Mouse (Mus musculus): ENCODE data around the gene Syngap1. TPM values are rescaled to one million over a fixed set of nuclear protein-coding genes. Genes with fewer than 3 reads are reported as not detected.

The Syngap1 gene
- polyA plus RNA-seq, 1 experiment from 2014 or later: 1.5 TPM

DNA sequence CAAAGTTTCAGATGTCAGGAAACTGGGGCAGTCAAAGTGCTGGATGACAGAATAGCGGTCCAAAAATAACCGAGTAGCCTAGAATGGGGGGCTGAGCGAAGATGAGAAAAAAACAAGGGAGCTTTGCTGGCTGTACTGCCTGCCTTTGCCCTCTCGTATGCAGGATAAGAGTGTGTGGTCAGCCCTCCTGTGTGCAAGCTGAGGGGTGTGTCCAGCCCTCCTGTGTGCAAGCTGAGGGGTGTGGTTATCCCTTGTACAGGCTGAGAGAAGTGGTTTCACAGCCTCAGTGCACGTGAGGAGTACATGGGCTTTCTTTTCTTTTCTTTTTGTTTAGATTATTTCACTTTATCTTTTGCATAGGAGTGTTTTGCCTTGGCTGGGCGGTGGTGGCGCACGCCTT is 54.5 kb downstream of the Syngap1 start:
- Histone ChIP-seq H3K27ac (replicated peaks in 1 of 2; ENCODE audit: control insufficient read depth in 1 of 2, insufficient read depth in 1 of 2, low read depth in 2 of 2, low read length in 2 of 2) (peak overlapping the region; percentile 5 to 64; a peak in 2 of 4 replicates), H3K36me3 (ENCODE audit: control insufficient read depth, insufficient read depth, low read length) (no peaks in the 10 kb centered on the region), H3K4me1 (ENCODE audit: control insufficient read depth in 2 of 2, insufficient read depth in 2 of 2, low read length in 2 of 2) (peaks cover 18 to 23% of the 10 kb centered on the region in 2 experiments), H3K4me3 (ENCODE audit: control insufficient read depth in 1 of 2, insufficient read depth in 1 of 2, low read depth in 1 of 2, low read length in 2 of 2) (no peak overlapping the region), H3K9me3 (ENCODE audit: control insufficient read depth, low read length) (no peaks in the 10 kb centered on the region), H3K27me3 (ENCODE audit: control insufficient read depth, insufficient read depth, low read length) (no peaks in the 10 kb centered on the region), H3K4me2 (ENCODE audit: low read length) (0 out of 2 replicates have a peak overlapping the region, but pooled peaks have one; percentile 6), H3K9ac (ENCODE audit: low read length) (no peak overlapping the region)
- ATAC-seq (ENCODE audit: insufficient number of reproducible peaks, insufficient read depth, low FRiP score, low read depth): no peak
- 50% methylated on average over 8 of the region's 8 CpGs for WGBS

DNA sequence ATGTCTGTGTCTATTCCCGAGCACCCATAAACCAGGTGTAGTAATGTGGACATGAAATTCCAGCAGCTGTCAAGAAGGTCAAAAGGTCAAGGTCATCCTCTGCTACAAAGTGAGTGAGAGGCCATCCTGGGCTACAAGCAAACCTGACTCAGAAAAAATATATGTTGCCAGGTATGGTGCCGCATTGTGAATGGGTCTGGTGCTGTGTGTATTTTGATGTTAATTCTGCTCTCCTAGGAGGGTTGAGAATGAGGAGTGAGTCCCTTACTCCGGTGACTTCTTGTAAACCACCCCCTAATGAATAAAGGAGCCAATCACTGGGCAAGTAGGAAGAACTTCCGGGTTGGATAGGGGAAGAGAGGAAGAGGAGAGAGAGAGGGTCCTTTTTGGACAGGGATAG is 56.6 kb downstream of the Syngap1 start:
- no peaks in the 10 kb centered on the region for H3K9me3 ChIP-seq (ENCODE audit: control insufficient read depth, low read length)
- 70% methylated on average over 4 of the region's 4 CpGs for WGBS
- peaks cover 18 to 24% of the 10 kb centered on the region in 2 experiments for H3K4me1 ChIP-seq (ENCODE audit: control insufficient read depth in 2 of 2, insufficient read depth in 2 of 2, low read length in 2 of 2)
- ATAC-seq (ENCODE audit: insufficient number of reproducible peaks, insufficient read depth, low FRiP score, low read depth): no peak
- no peak overlapping the region for H3K9ac ChIP-seq (ENCODE audit: low read length)
- no peak overlapping the region for H3K4me3 ChIP-seq (ENCODE audit: control insufficient read depth in 1 of 2, insufficient read depth in 1 of 2, low read depth in 1 of 2, low read length in 2 of 2)
- H3K4me2 ChIP-seq (ENCODE audit: low read length): no peak overlapping the region
- H3K27ac ChIP-seq (replicated peaks in 1 of 2; ENCODE audit: control insufficient read depth in 1 of 2, insufficient read depth in 1 of 2, low read depth in 2 of 2, low read length in 2 of 2): no peak overlapping the region
- H3K27me3 ChIP-seq (ENCODE audit: control insufficient read depth, insufficient read depth, low read length): no peaks in the 10 kb centered on the region
- H3K36me3 ChIP-seq (ENCODE audit: control insufficient read depth, insufficient read depth, low read length): no peaks in the 10 kb centered on the region

DNA sequence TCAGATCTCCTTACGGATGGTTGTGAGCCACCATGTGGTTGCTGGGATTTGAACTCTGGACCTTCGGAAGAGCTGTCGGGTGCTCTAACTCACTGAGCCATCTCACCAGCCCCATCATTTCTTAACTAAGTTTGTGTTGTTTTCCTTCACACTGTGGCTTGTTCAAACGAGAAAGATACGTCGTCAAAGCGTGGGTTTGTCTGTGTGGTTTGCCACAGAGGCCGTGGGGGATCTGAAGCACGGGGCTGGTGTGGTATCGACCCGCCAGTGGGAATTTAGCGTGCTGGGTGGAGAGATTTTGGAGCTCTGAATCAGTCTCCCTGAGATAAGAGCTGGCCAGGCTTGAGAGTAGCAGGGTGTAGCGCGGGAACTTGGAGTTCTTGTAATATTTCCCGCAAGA is 57.2 kb downstream of the Syngap1 start:
- H3K4me2 ChIP-seq (ENCODE audit: low read length): no peak overlapping the region
- peaks cover 18 to 24% of the 10 kb centered on the region in 2 experiments for H3K4me1 ChIP-seq (ENCODE audit: control insufficient read depth in 2 of 2, insufficient read depth in 2 of 2, low read length in 2 of 2)
- WGBS: 59% methylated on average over 15 of the region's 15 CpGs
- no peaks in the 10 kb centered on the region for H3K9me3 ChIP-seq (ENCODE audit: control insufficient read depth, low read length)
- no peak overlapping the region for H3K27ac ChIP-seq (replicated peaks in 1 of 2; ENCODE audit: control insufficient read depth in 1 of 2, insufficient read depth in 1 of 2, low read depth in 2 of 2, low read length in 2 of 2)
- no peak for ATAC-seq (ENCODE audit: insufficient number of reproducible peaks, insufficient read depth, low FRiP score, low read depth)
- no peak overlapping the region for H3K9ac ChIP-seq (ENCODE audit: low read length)
- H3K36me3 ChIP-seq (ENCODE audit: control insufficient read depth, insufficient read depth, low read length): no peaks in the 10 kb centered on the region
- H3K4me3 ChIP-seq (ENCODE audit: control insufficient read depth in 1 of 2, insufficient read depth in 1 of 2, low read depth in 1 of 2, low read length in 2 of 2): no peak overlapping the region
- no peaks in the 10 kb centered on the region for H3K27me3 ChIP-seq (ENCODE audit: control insufficient read depth, insufficient read depth, low read length)

DNA sequence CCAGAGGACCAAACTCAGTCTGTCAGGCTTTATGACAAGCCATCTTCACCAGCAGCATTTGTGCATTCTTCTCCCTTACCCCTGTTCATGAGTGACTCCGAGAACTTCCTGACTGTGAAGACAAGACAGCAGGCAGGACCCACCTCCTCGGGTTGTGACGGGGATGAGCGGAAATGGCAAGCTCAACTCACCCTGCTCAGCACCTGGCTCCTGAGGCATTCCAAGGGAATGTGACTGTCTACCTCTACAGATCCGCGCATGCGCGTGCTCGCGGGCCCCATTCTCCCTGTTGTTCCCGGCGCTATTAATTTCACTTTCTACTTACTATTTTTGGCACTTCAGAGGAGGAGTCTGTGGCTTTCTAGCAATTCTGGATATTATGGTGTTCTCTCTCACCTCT is 58.9 kb downstream of the Syngap1 start:
- Histone ChIP-seq H3K27me3 (ENCODE audit: control insufficient read depth, insufficient read depth, low read length) (peaks cover 3% of the 10 kb centered on the region; the same call in 1 of the 2 replicates), H3K4me2 (ENCODE audit: low read length) (peak overlapping the region; percentile 38), H3K36me3 (ENCODE audit: control insufficient read depth, insufficient read depth, low read length) (no peaks in the 10 kb centered on the region), H3K9ac (ENCODE audit: low read length) (no peak overlapping the region), H3K27ac (replicated peaks in 1 of 2; ENCODE audit: control insufficient read depth in 1 of 2, insufficient read depth in 1 of 2, low read depth in 2 of 2, low read length in 2 of 2) (no peak overlapping the region), H3K9me3 (ENCODE audit: control insufficient read depth, low read length) (0 out of 2 replicates have a peak, but pooled peaks cover 3% of the 10 kb centered on the region), H3K4me1 (ENCODE audit: control insufficient read depth in 2 of 2, insufficient read depth in 2 of 2, low read length in 2 of 2) (peaks cover 14 to 16% of the 10 kb centered on the region in 2 experiments), H3K4me3 (ENCODE audit: control insufficient read depth in 1 of 2, insufficient read depth in 1 of 2, low read depth in 1 of 2, low read length in 2 of 2) (no peak overlapping the region)
- ATAC-seq (ENCODE audit: insufficient number of reproducible peaks, insufficient read depth, low FRiP score, low read depth): no peak
- WGBS: 54% methylated on average over 12 of the region's 12 CpGs

DNA sequence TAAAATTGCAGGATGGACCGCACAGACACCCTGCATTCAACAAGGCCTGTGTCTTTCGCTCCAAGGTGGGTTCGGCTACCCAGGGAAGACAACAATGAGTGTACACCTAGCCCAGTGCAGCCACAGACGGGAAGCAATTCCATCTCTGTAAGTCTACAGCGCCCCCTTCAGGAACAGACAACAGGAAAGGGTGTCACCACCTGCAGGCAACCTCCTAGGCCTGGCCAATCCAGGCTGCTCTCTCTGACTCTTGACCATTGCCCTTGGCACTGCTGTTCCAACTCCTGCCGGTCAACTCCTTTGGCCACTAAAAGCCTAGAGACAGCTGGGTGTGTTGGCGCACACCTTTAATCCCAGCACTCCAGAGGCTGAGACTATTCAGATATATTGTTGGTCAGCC is 60.1 kb downstream of the Syngap1 start:
- Histone ChIP-seq H3K4me1 (ENCODE audit: control insufficient read depth in 2 of 2, insufficient read depth in 2 of 2, low read length in 2 of 2) (peaks cover 4 to 7% of the 10 kb centered on the region in 2 experiments; a peak in 3 of 4 replicates), H3K9ac (ENCODE audit: low read length) (no peak overlapping the region), H3K27ac (replicated peaks in 1 of 2; ENCODE audit: control insufficient read depth in 1 of 2, insufficient read depth in 1 of 2, low read depth in 2 of 2, low read length in 2 of 2) (no peak overlapping the region), H3K9me3 (ENCODE audit: control insufficient read depth, low read length) (0 out of 2 replicates have a peak, but pooled peaks cover 3% of the 10 kb centered on the region), H3K27me3 (ENCODE audit: control insufficient read depth, insufficient read depth, low read length) (peaks cover 3% of the 10 kb centered on the region; the same call in 1 of the 2 replicates), H3K36me3 (ENCODE audit: control insufficient read depth, insufficient read depth, low read length) (no peaks in the 10 kb centered on the region), H3K4me3 (ENCODE audit: control insufficient read depth in 1 of 2, insufficient read depth in 1 of 2, low read depth in 1 of 2, low read length in 2 of 2) (no peak overlapping the region), H3K4me2 (ENCODE audit: low read length) (no peak overlapping the region)
- 75% methylated on average over 7 of the region's 7 CpGs for WGBS
- ATAC-seq (ENCODE audit: insufficient number of reproducible peaks, insufficient read depth, low FRiP score, low read depth): no peak

DNA sequence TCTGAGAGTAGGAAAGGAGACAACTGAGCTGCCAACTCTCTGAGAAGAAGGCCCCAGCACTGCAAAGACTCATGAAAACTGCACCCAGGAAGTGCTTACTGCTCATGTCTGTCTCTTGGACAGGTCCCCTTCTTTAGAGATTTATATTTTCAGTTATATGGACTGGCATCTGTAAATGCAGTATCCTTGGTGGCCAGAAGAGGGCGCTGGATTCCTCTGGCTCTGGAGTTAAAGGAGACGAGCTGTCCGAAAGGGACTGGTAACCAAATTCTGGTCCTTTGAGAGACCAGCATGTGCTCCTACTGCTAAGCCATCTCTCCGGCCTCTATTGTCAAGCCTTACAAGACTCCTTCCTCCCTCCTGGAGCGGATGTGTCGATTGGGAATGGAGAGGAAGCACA is 60.8 kb downstream of the Syngap1 start:
- H3K9ac ChIP-seq (ENCODE audit: low read length): no peak overlapping the region
- no peak overlapping the region for H3K27ac ChIP-seq (replicated peaks in 1 of 2; ENCODE audit: control insufficient read depth in 1 of 2, insufficient read depth in 1 of 2, low read depth in 2 of 2, low read length in 2 of 2)
- H3K4me3 ChIP-seq (ENCODE audit: control insufficient read depth in 1 of 2, insufficient read depth in 1 of 2, low read depth in 1 of 2, low read length in 2 of 2): no peak overlapping the region
- H3K9me3 ChIP-seq (ENCODE audit: control insufficient read depth, low read length): 0 out of 2 replicates have a peak, but pooled peaks cover 3% of the 10 kb centered on the region
- no peak for ATAC-seq (ENCODE audit: insufficient number of reproducible peaks, insufficient read depth, low FRiP score, low read depth)
- 51% methylated on average over 6 of the region's 6 CpGs for WGBS
- peaks cover 3% of the 10 kb centered on the region; the same call in 1 of the 2 replicates for H3K27me3 ChIP-seq (ENCODE audit: control insufficient read depth, insufficient read depth, low read length)
- peaks cover 4 to 7% of the 10 kb centered on the region in 2 experiments; a peak in 3 of 4 replicates for H3K4me1 ChIP-seq (ENCODE audit: control insufficient read depth in 2 of 2, insufficient read depth in 2 of 2, low read length in 2 of 2)
- H3K36me3 ChIP-seq (ENCODE audit: control insufficient read depth, insufficient read depth, low read length): no peaks in the 10 kb centered on the region
- no peak overlapping the region for H3K4me2 ChIP-seq (ENCODE audit: low read length)

DNA sequence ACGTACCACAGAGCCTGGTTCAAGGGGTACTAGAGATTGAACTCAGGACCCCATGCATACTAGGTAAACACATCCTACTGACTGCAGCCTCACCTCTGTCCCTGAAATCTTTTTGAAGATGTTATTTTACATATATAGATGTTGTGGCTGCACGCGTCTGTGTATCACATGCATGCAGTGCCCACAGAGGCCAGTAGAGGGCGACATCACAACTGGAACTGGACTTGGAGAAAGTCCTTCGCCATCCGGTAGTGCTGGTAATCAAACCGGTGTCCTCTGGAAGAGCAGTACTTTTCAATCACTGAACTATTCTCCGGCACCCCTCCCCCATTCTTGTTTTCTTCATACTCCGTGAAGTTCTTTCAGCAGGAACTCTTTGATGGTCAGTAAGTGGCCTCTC is 63.4 kb downstream of the Syngap1 start:
- WGBS: 28% methylated on average over 9 of the region's 9 CpGs

More for the DNA sequence above, 63.4 kb downstream of the Syngap1 start:
- ATAC-seq (ENCODE audit: insufficient number of reproducible peaks, insufficient read depth, low FRiP score, low read depth): no peak
- no peaks in the 10 kb centered on the region for H3K36me3 ChIP-seq (ENCODE audit: control insufficient read depth, insufficient read depth, low read length)
- H3K4me2 ChIP-seq (ENCODE audit: low read length): peak overlapping the region; percentile 17; the same call in 1 of the 2 replicates
- peaks cover 4 to 7% of the 10 kb centered on the region in 2 experiments; a peak in 2 of 4 replicates for H3K4me1 ChIP-seq (ENCODE audit: control insufficient read depth in 2 of 2, insufficient read depth in 2 of 2, low read length in 2 of 2)
- H3K9me3 ChIP-seq (ENCODE audit: control insufficient read depth, low read length): 0 out of 2 replicates have a peak, but pooled peaks cover 3% of the 10 kb centered on the region
- peaks cover 3% of the 10 kb centered on the region; the same call in 1 of the 2 replicates for H3K27me3 ChIP-seq (ENCODE audit: control insufficient read depth, insufficient read depth, low read length)
- no peak overlapping the region for H3K4me3 ChIP-seq (ENCODE audit: control insufficient read depth in 1 of 2, insufficient read depth in 1 of 2, low read depth in 1 of 2, low read length in 2 of 2)
- no peak overlapping the region for H3K9ac ChIP-seq (ENCODE audit: low read length)
- no peak overlapping the region for H3K27ac ChIP-seq (replicated peaks in 1 of 2; ENCODE audit: control insufficient read depth in 1 of 2, insufficient read depth in 1 of 2, low read depth in 2 of 2, low read length in 2 of 2)
